Mouse (Mus musculus) hindbrain, embryonic 15.5 days (tissue): ENCODE results near the gene Mllt3. TPM values are rescaled to one million over a fixed set of nuclear protein-coding genes. Genes with fewer than 3 reads are reported as not detected.

Source experiments
- ATAC-seq: fragments of 200-750 bp; cut with Nextera tagmentation; 2 replicates; pipeline ENCODE4 v1.8.0; 2017; ENCODE audit warnings: low read depth, moderate number of reproducible peaks, moderate TSS enrichment; ENCODE audit not compliant: low FRiP score
- H3K27ac ChIP-seq: fragments of 300-500 bp; sonication (generic); replicated peaks from 2 replicates; pipeline ENCODE4 v1.5.1; 2015; ENCODE audit warnings: mild to moderate bottlenecking, inconsistent platforms
- H3K27me3 ChIP-seq: fragments of 300-500 bp; sonication (generic); 2 replicates; pipeline ENCODE4 v1.6.1; 2015; ENCODE audit warnings: control low read depth, inconsistent platforms
- H3K36me3 ChIP-seq: fragments of 300-500 bp; sonication (generic); 2 replicates; pipeline ENCODE4 v1.6.1; 2015; ENCODE audit warnings: control low read depth, inconsistent platforms
- H3K4me1 ChIP-seq: fragments of 300-500 bp; sonication (generic); replicated peaks from 2 replicates; pipeline ENCODE4 v1.6.1; 2015; ENCODE audit warnings: control low read depth, inconsistent platforms
- H3K4me2 ChIP-seq: fragments of 300-500 bp; sonication (generic); 2 replicates; pipeline ENCODE4 v1.6.1; 2015; ENCODE audit warnings: moderate library complexity, mild to moderate bottlenecking, inconsistent platforms
- H3K4me3 ChIP-seq: fragments of 300-500 bp; sonication (generic); 2 replicates; pipeline ENCODE4 v1.5.1; 2015; ENCODE audit warnings: mild to moderate bottlenecking, inconsistent platforms
- H3K9ac ChIP-seq: fragments of 300-500 bp; sonication (generic); 2 replicates; pipeline ENCODE4 v1.6.1; 2015; ENCODE audit warnings: inconsistent platforms
- H3K9me3 ChIP-seq: fragments of 300-500 bp; sonication (generic); 2 replicates; pipeline ENCODE4 v1.6.1; 2016; ENCODE audit warnings: control low read depth, inconsistent platforms
- WGBS: fragments of 180-500 bp; shearing (Covaris S2); methylation state at CpG from one replicate; pipeline ENCODE4 v1.1.7; 2015; 5-methylcytosine and 5-hydroxymethylcytosine counted together
- polyA plus RNA-seq: library from polyadenylated mRNA; unstranded; fragments of >200 nt; fragmentation: Nextera tagmentation; extraction: Ambion mirVana; gene quantifications from 2 replicates; pipeline ENCODE4 v1.2.1, GENCODE M21; 2015

Gene Mllt3
- polyA plus RNA-seq, 1 experiment from 2014 or later = 77.3 TPM

GRCm38 (mm10) chr4:87942921-87943403, 90.2 kb downstream of the Mllt3 start:
- H3K9me3 ChIP-seq = no peaks in the 10 kb centered on the region
- H3K9ac ChIP-seq = no peak overlapping the region
- H3K4me2 ChIP-seq = no peak overlapping the region
- H3K27me3 ChIP-seq = no peaks in the 10 kb centered on the region
- H3K4me3 ChIP-seq = no peak overlapping the region
- peaks cover 8% of the 10 kb centered on the region; the same call in 1 of the 2 replicates for H3K4me1 ChIP-seq
- ATAC-seq = no peak
- WGBS = 85% methylated on average over 8 of the region's 8 CpGs
- no peak overlapping the region for H3K27ac ChIP-seq
- no peaks in the 10 kb centered on the region for H3K36me3 ChIP-seq

DNA sequence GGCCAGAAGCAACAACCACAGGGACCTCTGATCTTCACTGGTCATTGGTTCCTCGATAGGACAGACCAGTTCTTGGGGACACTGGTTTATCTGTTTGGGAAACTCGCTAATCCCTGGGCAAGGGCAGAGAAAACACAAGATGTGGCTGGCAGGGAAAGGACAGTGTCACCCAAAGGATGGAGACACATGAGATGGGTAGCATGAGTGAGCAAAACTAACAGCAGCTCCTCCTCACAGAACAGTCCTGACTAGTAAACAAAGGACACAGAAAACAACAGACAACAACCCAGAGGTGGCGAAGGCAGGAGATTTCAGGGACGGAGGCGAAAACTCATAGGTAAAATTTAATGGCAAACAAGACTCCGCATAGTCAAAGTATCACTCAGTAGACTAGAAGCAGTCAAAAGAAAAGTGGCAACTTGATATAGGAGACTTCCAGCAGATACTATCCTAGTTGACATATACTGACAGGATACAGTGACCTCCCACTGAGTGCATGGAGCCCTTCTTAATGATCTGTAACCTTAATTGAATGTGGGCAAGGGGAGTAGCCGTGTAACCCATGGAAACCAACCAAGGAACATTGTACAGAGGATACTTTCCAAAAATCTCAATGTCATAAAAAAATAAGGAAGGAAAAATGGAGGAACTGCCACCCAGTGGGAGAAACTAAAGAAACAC, 93.5 kb downstream of the Mllt3 start:
- no peaks in the 10 kb centered on the region for H3K36me3 ChIP-seq
- no peak for ATAC-seq

GRCm38 (mm10) chr4:87936326-87936725, 96.8 kb downstream of the Mllt3 start:
- no peak overlapping the region for H3K4me2 ChIP-seq
- H3K9me3 ChIP-seq = no peaks in the 10 kb centered on the region
- H3K36me3 ChIP-seq = no peaks in the 10 kb centered on the region
- ATAC-seq = no peak
- H3K27ac ChIP-seq = no peak overlapping the region
- no peak overlapping the region for H3K4me3 ChIP-seq
- 58% methylated on average over 2 of the region's 2 CpGs for WGBS
- H3K27me3 ChIP-seq = no peaks in the 10 kb centered on the region
- no peak overlapping the region for H3K9ac ChIP-seq
- peaks cover 19% of the 10 kb centered on the region for H3K4me1 ChIP-seq

More for the DNA sequence above, 93.5 kb downstream of the Mllt3 start:
- 88% methylated on average over 7 of the region's 7 CpGs for WGBS
- Histone ChIP-seq H3K9ac (no peak overlapping the region), H3K4me3 (no peak overlapping the region), H3K4me1 (peaks cover 13% of the 10 kb centered on the region; the same call in 1 of the 2 replicates), H3K4me2 (no peak overlapping the region), H3K27ac (no peak overlapping the region), H3K9me3 (no peaks in the 10 kb centered on the region), H3K27me3 (no peaks in the 10 kb centered on the region)

- Histone ChIP-seq H3K27me3 (no peaks in the 10 kb centered on the region), H3K9me3 (no peaks in the 10 kb centered on the region), H3K36me3 (no peaks in the 10 kb centered on the region), H3K4me1 (peaks cover 20% of the 10 kb centered on the region), H3K27ac (no peak overlapping the region), H3K9ac (no peak overlapping the region), H3K4me2 (no peak overlapping the region), H3K4me3 (no peak overlapping the region)
- WGBS = 82% methylated on average over 4 of the region's 4 CpGs
- no peak for ATAC-seq
Measured at GRCm38 (mm10) chr4:87933701-87934337, 99.3 kb downstream of the Mllt3 start.

DNA sequence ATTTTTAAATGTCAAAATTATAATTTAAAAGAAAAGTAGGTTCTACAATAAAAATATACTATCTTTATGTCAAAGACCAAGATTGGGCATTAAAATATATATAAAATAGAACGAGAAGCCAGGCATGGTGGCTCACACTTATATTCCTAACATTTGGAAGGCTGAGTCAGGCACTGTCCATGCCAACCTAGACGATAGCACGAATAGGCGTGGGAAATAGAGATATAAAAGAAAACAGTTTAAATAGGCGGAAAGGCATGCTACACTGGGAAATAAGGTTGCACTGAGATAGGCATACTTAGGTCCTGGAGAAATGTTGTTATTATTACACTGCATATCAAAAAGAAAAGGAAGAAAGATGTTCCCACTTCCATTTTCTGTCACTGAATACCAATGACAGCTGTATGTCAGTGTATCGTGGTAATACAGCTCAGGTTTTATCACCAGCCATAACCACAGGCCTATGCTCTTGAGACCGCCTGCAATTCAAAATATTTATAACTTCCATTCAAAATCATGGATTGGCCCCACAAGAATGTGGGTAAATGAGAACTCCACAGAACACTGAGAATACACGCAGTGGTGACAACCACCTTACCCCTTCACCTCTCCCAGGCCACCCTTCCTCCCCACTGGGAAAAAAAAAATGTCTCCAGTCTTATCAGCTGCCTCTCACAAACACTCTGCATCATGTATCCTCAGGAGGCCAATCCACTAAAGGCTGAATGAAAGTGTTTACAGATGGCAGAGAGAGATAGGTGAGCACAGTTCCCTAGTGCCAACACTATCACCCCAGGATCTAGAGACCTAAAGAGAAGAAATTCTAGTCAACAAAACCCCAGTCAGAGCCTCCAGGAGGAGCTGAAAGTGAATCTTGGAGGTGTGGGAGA, 102.6 kb downstream of the Mllt3 start:
- Histone ChIP-seq H3K4me3 (no peak overlapping the region), H3K27ac (no peak overlapping the region), H3K9ac (no peak overlapping the region), H3K27me3 (no peaks in the 10 kb centered on the region), H3K4me2 (no peak overlapping the region), H3K4me1 (peaks cover 26% of the 10 kb centered on the region), H3K9me3 (no peaks in the 10 kb centered on the region), H3K36me3 (no peaks in the 10 kb centered on the region)
- WGBS = 88% methylated on average over 8 of the region's 8 CpGs
- ATAC-seq = no peak

DNA sequence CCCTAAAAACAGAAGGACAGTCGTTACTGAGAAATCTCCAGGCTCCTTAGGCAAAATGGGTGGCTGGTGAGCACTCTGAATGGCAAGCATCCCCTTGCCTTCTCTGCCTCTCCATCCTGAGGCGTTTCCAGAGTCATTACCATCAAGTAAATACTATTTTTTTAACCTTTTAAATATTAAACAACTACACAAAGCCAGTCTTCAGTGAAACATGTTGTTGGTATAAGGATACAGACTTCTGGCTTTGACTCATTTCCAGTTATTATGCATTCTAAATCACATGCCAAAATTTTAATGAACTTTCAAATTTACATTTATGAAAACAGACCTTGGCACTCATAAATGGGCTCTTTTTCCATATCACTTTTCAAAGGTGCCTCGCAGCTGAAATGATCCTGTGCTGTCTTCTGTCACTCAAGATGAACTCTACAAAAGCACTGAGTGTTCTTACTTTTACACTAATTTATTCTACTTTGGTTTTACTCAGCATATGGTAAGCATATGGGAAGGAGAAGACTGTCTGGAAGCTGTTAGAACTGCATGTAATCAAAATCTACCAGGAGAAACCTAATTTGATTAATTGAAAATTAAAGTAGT, 104.5 kb downstream of the Mllt3 start:
- 61% methylated on average over 3 of the region's 3 CpGs for WGBS
- no peaks in the 10 kb centered on the region for H3K36me3 ChIP-seq
- H3K4me3 ChIP-seq = no peak overlapping the region
- H3K9ac ChIP-seq = no peak overlapping the region
- H3K27ac ChIP-seq = no peak overlapping the region
- H3K4me1 ChIP-seq = peaks cover 12% of the 10 kb centered on the region
- H3K4me2 ChIP-seq = no peak overlapping the region
- H3K9me3 ChIP-seq = no peaks in the 10 kb centered on the region
- H3K27me3 ChIP-seq = no peaks in the 10 kb centered on the region
- ATAC-seq = no peak

- Histone ChIP-seq H3K4me3 (no peak overlapping the region), H3K9me3 (no peaks in the 10 kb centered on the region), H3K4me1 (0 out of 2 replicates have a peak, but pooled peaks cover 7% of the 10 kb centered on the region), H3K27me3 (no peaks in the 10 kb centered on the region), H3K9ac (no peak overlapping the region), H3K36me3 (no peaks in the 10 kb centered on the region), H3K27ac (no peak overlapping the region), H3K4me2 (no peak overlapping the region)
- no peak for ATAC-seq
- WGBS = 66% methylated on average over 10 of the region's 10 CpGs
Measured at GRCm38 (mm10) chr4:87927354-87927753, 105.8 kb downstream of the Mllt3 start.

GRCm38 (mm10) chr4:87920664-87921063, 112.5 kb downstream of the Mllt3 start:
- peaks cover 5% of the 10 kb centered on the region; the same call in 1 of the 2 replicates for H3K4me1 ChIP-seq
- H3K4me3 ChIP-seq = no peak overlapping the region
- WGBS = 88% methylated on average over 8 of the region's 8 CpGs
- H3K36me3 ChIP-seq = no peaks in the 10 kb centered on the region
- H3K27me3 ChIP-seq = no peaks in the 10 kb centered on the region
- no peaks in the 10 kb centered on the region for H3K9me3 ChIP-seq
- ATAC-seq = no peak
- H3K4me2 ChIP-seq = no peak overlapping the region
- H3K9ac ChIP-seq = no peak overlapping the region
- H3K27ac ChIP-seq = no peak overlapping the region

DNA sequence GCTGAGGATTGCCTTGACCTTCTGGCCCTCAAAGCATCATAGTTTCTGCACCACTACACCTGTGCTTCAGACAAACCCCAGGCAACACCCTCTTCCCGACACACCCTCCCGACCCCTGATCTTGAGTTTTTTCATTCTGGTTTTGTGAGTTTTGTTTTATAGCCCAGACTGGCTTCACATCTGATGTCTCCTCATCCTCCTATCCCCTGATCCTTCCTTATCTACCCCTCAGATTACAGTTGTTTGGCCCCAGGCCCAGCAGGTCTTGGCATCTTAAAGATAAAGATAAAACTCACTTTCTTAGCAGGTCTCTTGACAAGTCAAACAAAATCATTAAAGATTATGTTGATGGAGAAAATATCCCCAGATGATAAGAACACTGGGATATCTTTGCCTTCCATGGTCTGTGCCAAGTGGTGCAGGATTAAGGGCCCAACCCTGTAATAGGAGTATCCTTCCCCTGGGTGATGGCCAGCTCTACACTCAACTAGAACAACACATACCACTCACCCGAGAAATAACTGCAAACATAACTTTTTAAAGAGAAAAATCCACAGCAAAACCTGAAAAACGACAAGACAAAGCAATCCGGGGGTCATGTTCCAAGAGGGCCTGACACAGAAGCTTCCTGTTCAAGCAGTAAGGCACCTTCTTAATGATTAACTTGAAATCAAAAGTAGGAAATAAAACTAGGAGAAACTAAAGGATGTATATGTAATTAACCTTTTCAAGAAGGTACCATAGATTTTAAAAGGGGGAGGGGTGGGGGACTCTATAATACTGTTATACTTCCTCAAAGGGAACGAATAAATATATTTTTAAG, 121.8 kb downstream of the Mllt3 start:
- 74% methylated on average over 6 of the region's 6 CpGs for WGBS
- H3K4me2 ChIP-seq = no peak overlapping the region
- no peaks in the 10 kb centered on the region for H3K36me3 ChIP-seq
- H3K9ac ChIP-seq = no peak overlapping the region
- H3K27me3 ChIP-seq = no peaks in the 10 kb centered on the region
- H3K4me3 ChIP-seq = no peak overlapping the region
- H3K4me1 ChIP-seq = no peaks in the 10 kb centered on the region
- H3K9me3 ChIP-seq = no peaks in the 10 kb centered on the region
- ATAC-seq = no peak
- H3K27ac ChIP-seq = no peak overlapping the region

GRCm38 (mm10) chr4:87905149-87905771, 127.9 kb downstream of the Mllt3 start:
- Histone ChIP-seq H3K4me3 (no peak overlapping the region), H3K36me3 (no peaks in the 10 kb centered on the region), H3K27ac (no peak overlapping the region), H3K9me3 (no peaks in the 10 kb centered on the region), H3K27me3 (no peaks in the 10 kb centered on the region), H3K9ac (no peak overlapping the region), H3K4me1 (no peaks in the 10 kb centered on the region), H3K4me2 (no peak overlapping the region)
- ATAC-seq = no peak
- WGBS = 79% methylated on average over 6 of the region's 6 CpGs

- H3K27me3 ChIP-seq = no peaks in the 10 kb centered on the region
- no peak overlapping the region for H3K4me3 ChIP-seq
- H3K4me2 ChIP-seq = no peak overlapping the region
- no peak overlapping the region for H3K9ac ChIP-seq
- H3K4me1 ChIP-seq = no peaks in the 10 kb centered on the region
- no peaks in the 10 kb centered on the region for H3K9me3 ChIP-seq
- ATAC-seq = no peak
- WGBS = 80% methylated on average over 1 of the region's 1 CpGs
- no peaks in the 10 kb centered on the region for H3K36me3 ChIP-seq
- H3K27ac ChIP-seq = no peak overlapping the region
Measured at GRCm38 (mm10) chr4:87904722-87905121, 128.4 kb downstream of the Mllt3 start.
